Mouse (Mus musculus): Measurements from ENCODE around the gene Zfp420. TPM values are rescaled to one million over a fixed set of nuclear protein-coding genes. Genes with fewer than 3 reads are reported as not detected.

Gene Zfp420
- 6.2 TPM for polyA plus RNA-seq (2014; fragmentation: Illumina TruSeq; extraction: RNeasy Lipid Tissue Mini Kit (QIAGEN cat#74804); ENCODE audit: low read depth, low replicate concordance)

GRCm38 (mm10) chr7:29859532-29860517 lies at the start of gene Zfp420:
Zfp420 (plus strand) TSS chr7:29859979.

GRCm38 (mm10) chr7:29815910-29816429 lies 43.8 kb upstream of the Zfp420 start, which contains the start of gene Zfp790:
Zfp790 (plus strand) TSS chr7:29816114.

GRCm38 (mm10) chr7:29853219-29853842 lies 6.4 kb upstream of the Zfp420 start, which contains the start of gene Zfp940:
Zfp940 (minus strand) TSS chr7:29853669.

GRCm38 (mm10) chr7:29905966-29906681 lies 46.3 kb downstream of the Zfp420 start, which contains the start of gene Zfp27:
Zfp27 (minus strand) TSS chr7:29906572.

GRCm38 (mm10) chr7:29908130-29908950 lies 48.6 kb downstream of the Zfp420 start, which contains the start of gene Zfp383:
Zfp383 (plus strand) TSS chr7:29908223.

Other genes with a start within 250 kb of the Zfp420 start
- 2.0 TPM for gene Catsperg2, start 132.9 kb upstream of the Zfp420 start, polyA plus RNA-seq (2014; fragmentation: Illumina TruSeq; extraction: RNeasy Lipid Tissue Mini Kit (QIAGEN cat#74804); ENCODE audit: low read depth, low replicate concordance)
- gene Zfp84, start 91.4 kb upstream of the Zfp420 start, polyA plus RNA-seq (2014; fragmentation: Illumina TruSeq; extraction: RNeasy Lipid Tissue Mini Kit (QIAGEN cat#74804); ENCODE audit: low read depth, low replicate concordance), result 6.0 TPM
- 1.7 TPM for gene Zfp30, start 76.0 kb upstream of the Zfp420 start, polyA plus RNA-seq (2014; fragmentation: Illumina TruSeq; extraction: RNeasy Lipid Tissue Mini Kit (QIAGEN cat#74804); ENCODE audit: low read depth, low replicate concordance)
- gene Zfp790, start 43.9 kb upstream of the Zfp420 start, polyA plus RNA-seq (2014; fragmentation: Illumina TruSeq; extraction: RNeasy Lipid Tissue Mini Kit (QIAGEN cat#74804); ENCODE audit: low read depth, low replicate concordance), result 8.4 TPM
- gene Zfp940, start 6.3 kb upstream of the Zfp420 start, polyA plus RNA-seq (2014; fragmentation: Illumina TruSeq; extraction: RNeasy Lipid Tissue Mini Kit (QIAGEN cat#74804); ENCODE audit: low read depth, low replicate concordance), result 0.72 TPM
- 5.0 TPM for gene Zfp27, start 46.6 kb downstream of the Zfp420 start, polyA plus RNA-seq (2014; fragmentation: Illumina TruSeq; extraction: RNeasy Lipid Tissue Mini Kit (QIAGEN cat#74804); ENCODE audit: low read depth, low replicate concordance)
- 5.9 TPM for gene Zfp383, start 48.2 kb downstream of the Zfp420 start, polyA plus RNA-seq (2014; fragmentation: Illumina TruSeq; extraction: RNeasy Lipid Tissue Mini Kit (QIAGEN cat#74804); ENCODE audit: low read depth, low replicate concordance)
- gene Zfp74, start 94.1 kb downstream of the Zfp420 start, polyA plus RNA-seq (2014; fragmentation: Illumina TruSeq; extraction: RNeasy Lipid Tissue Mini Kit (QIAGEN cat#74804); ENCODE audit: low read depth, low replicate concordance), result 7.3 TPM
- 4.4 TPM for gene Zfp568, start 124.0 kb downstream of the Zfp420 start, polyA plus RNA-seq (2014; fragmentation: Illumina TruSeq; extraction: RNeasy Lipid Tissue Mini Kit (QIAGEN cat#74804); ENCODE audit: low read depth, low replicate concordance)
- 4.8 TPM for gene Zfp14, start 191.4 kb downstream of the Zfp420 start, polyA plus RNA-seq (2014; fragmentation: Illumina TruSeq; extraction: RNeasy Lipid Tissue Mini Kit (QIAGEN cat#74804); ENCODE audit: low read depth, low replicate concordance)
- 0.60 TPM for gene Zfp82, start 212.9 kb downstream of the Zfp420 start, polyA plus RNA-seq (2014; fragmentation: Illumina TruSeq; extraction: RNeasy Lipid Tissue Mini Kit (QIAGEN cat#74804); ENCODE audit: low read depth, low replicate concordance)
- 2.0 TPM for gene Gm26920, start 230.4 kb downstream of the Zfp420 start, polyA plus RNA-seq (2014; fragmentation: Illumina TruSeq; extraction: RNeasy Lipid Tissue Mini Kit (QIAGEN cat#74804); ENCODE audit: low read depth, low replicate concordance)
- 4.6 TPM for gene Zfp566, start 230.5 kb downstream of the Zfp420 start, polyA plus RNA-seq (2014; fragmentation: Illumina TruSeq; extraction: RNeasy Lipid Tissue Mini Kit (QIAGEN cat#74804); ENCODE audit: low read depth, low replicate concordance)
- 33.9 TPM for gene Zfp260, start 234.8 kb downstream of the Zfp420 start, polyA plus RNA-seq (2014; fragmentation: Illumina TruSeq; extraction: RNeasy Lipid Tissue Mini Kit (QIAGEN cat#74804); ENCODE audit: low read depth, low replicate concordance)

Data from adipose tissue, adult 10 weeks (tissue).